Mouse (Mus musculus) midbrain, embryonic 10.5 days (tissue): ENCODE results near the gene Aox1. TPM values are rescaled to one million over a fixed set of nuclear protein-coding genes. Genes with fewer than 3 reads are reported as not detected.

Experiments
- DNase-seq: peaks from one replicate; pipeline ENCODE4 v3.0.0-alpha.2; 2017; ENCODE audit warnings: low spot score
- H3K27ac ChIP-seq: fragments of 300-500 bp; sonication (generic); replicated peaks from 2 replicates; pipeline ENCODE4 v1.5.1; 2016; ENCODE audit warnings: mild to moderate bottlenecking
- H3K27me3 ChIP-seq: fragments of 300-500 bp; sonication (generic); 2 replicates; pipeline ENCODE4 v1.6.1; 2016; ENCODE audit warnings: low read depth, mild to moderate bottlenecking; ENCODE audit not compliant: poor library complexity, severe bottlenecking
- H3K36me3 ChIP-seq: fragments of 300-500 bp; sonication (generic); 2 replicates; pipeline ENCODE4 v1.6.1; 2016; ENCODE audit warnings: mild to moderate bottlenecking, moderate library complexity
- H3K4me1 ChIP-seq: fragments of 300-500 bp; sonication (generic); 2 replicates; pipeline ENCODE4 v1.6.1; 2016
- H3K4me3 ChIP-seq: fragments of 300-500 bp; sonication (generic); 2 replicates; pipeline ENCODE4 v1.5.1; 2016; ENCODE audit warnings: mild to moderate bottlenecking, moderate library complexity
- H3K9me3 ChIP-seq: fragments of 300-500 bp; sonication (generic); replicated peaks from 2 replicates; pipeline ENCODE4 v1.6.1; 2016; ENCODE audit warnings: mild to moderate bottlenecking
- WGBS: fragments of 180-500 bp; shearing (Covaris S2); methylation state at CpG from one replicate; pipeline ENCODE4 v1.1.7; 2016; 5-methylcytosine and 5-hydroxymethylcytosine counted together
- polyA plus RNA-seq: library from polyadenylated mRNA; unstranded; fragments of >200 nt; fragmentation: Nextera tagmentation; extraction: Ambion mirVana; gene quantifications from 2 replicates; pipeline ENCODE4 v1.2.1, GENCODE M21; 2016

The Aox1 gene
- polyA plus RNA-seq, 1 experiment from 2014 or later: 0.02 TPM

GRCm38 (mm10) chr1:58071006-58071405 is 41.3 kb downstream of the Aox1 start:
- no peaks in the 10 kb centered on the region for H3K36me3 ChIP-seq
- H3K4me3 ChIP-seq: no peak overlapping the region
- no peak for DNase-seq
- H3K27ac ChIP-seq: no peak overlapping the region
- WGBS: 90% methylated on average over 9 of the region's 9 CpGs
- H3K9me3 ChIP-seq: no peaks in the 10 kb centered on the region
- H3K4me1 ChIP-seq: peaks cover 11% of the 10 kb centered on the region
- no peaks in the 10 kb centered on the region for H3K27me3 ChIP-seq

GRCm38 (mm10) chr1:58071509-58071908 is 41.8 kb downstream of the Aox1 start:
- DNase-seq: no peak
- H3K36me3 ChIP-seq: no peaks in the 10 kb centered on the region
- 94% methylated on average over 1 of the region's 1 CpGs for WGBS
- H3K4me1 ChIP-seq: peaks cover 11% of the 10 kb centered on the region
- no peak overlapping the region for H3K27ac ChIP-seq
- no peaks in the 10 kb centered on the region for H3K9me3 ChIP-seq
- no peaks in the 10 kb centered on the region for H3K27me3 ChIP-seq
- H3K4me3 ChIP-seq: no peak overlapping the region

DNA sequence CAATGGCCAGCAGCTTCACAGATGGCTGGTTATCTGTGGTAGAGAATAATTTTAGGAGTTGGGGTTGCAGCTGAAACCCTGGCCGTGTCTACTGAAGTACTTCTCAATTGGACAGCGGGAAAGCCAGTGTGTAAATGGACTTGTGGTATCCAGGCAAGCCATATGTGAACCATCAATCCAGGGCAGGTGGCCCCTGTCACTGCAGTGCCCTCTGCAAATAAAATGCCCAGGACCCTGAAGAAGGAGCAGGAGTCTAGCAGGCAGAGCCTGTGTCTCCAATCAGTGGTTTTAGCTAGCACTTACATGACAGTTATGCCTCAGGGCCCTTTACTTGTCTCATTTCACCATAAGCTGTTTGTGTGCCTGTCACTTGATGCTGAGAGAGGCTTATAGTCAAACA is 42.7 kb downstream of the Aox1 start:
- Histone ChIP-seq H3K27ac (no peak overlapping the region), H3K4me3 (no peak overlapping the region), H3K4me1 (peaks cover 11% of the 10 kb centered on the region), H3K9me3 (no peaks in the 10 kb centered on the region), H3K27me3 (no peaks in the 10 kb centered on the region), H3K36me3 (no peaks in the 10 kb centered on the region)
- 90% methylated on average over 2 of the region's 2 CpGs for WGBS
- DNase-seq: no peak

- H3K4me3 ChIP-seq: no peak overlapping the region
- H3K27me3 ChIP-seq: no peaks in the 10 kb centered on the region
- H3K9me3 ChIP-seq: no peaks in the 10 kb centered on the region
- WGBS: 82% methylated on average over 12 of the region's 12 CpGs
- H3K4me1 ChIP-seq: peaks cover 11% of the 10 kb centered on the region
- H3K27ac ChIP-seq: no peak overlapping the region
- no peak for DNase-seq
- no peaks in the 10 kb centered on the region for H3K36me3 ChIP-seq
These were observed 43.4 kb downstream of the Aox1 start for GRCm38 (mm10) chr1:58072991-58073730.

GRCm38 (mm10) chr1:58074266-58074665 is 44.5 kb downstream of the Aox1 start:
- Histone ChIP-seq H3K36me3 (no peaks in the 10 kb centered on the region), H3K4me3 (no peak overlapping the region)

GRCm38 (mm10) chr1:58077882-58078281 is 48.2 kb downstream of the Aox1 start:
- H3K36me3 ChIP-seq: no peaks in the 10 kb centered on the region
- peaks cover 5% of the 10 kb centered on the region for H3K4me1 ChIP-seq
- no peak overlapping the region for H3K27ac ChIP-seq
- H3K9me3 ChIP-seq: no peaks in the 10 kb centered on the region
- DNase-seq: no peak
- no peak overlapping the region for H3K4me3 ChIP-seq
- no peaks in the 10 kb centered on the region for H3K27me3 ChIP-seq

More at GRCm38 (mm10) chr1:58074266-58074665, 44.5 kb downstream of the Aox1 start:
- H3K27ac ChIP-seq: no peak overlapping the region
- H3K9me3 ChIP-seq: no peaks in the 10 kb centered on the region
- H3K4me1 ChIP-seq: peaks cover 11% of the 10 kb centered on the region
- 95% methylated on average over 2 of the region's 2 CpGs for WGBS
- no peaks in the 10 kb centered on the region for H3K27me3 ChIP-seq
- DNase-seq: no peak

DNA sequence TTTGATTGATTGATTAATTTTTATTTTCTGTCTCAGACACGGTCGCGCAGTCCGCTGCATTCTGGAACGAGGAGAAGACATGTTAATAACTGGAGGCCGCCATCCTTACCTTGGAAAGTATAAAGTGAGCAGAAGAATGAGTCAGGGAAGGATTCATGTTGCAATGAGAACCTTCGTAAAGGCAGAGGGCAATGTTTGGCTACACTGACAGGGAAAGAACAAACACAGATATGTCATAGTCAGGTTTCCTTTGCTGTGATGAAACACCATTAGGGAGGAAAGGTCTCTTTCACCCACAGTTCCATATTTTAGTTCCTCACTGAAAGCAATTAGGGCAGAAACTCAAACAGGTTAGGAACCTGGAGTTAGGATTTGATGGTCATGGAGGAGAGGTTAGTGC is 48.7 kb downstream of the Aox1 start:
- DNase-seq: no peak
- Histone ChIP-seq H3K4me3 (no peak overlapping the region), H3K27me3 (no peaks in the 10 kb centered on the region), H3K36me3 (no peaks in the 10 kb centered on the region), H3K27ac (no peak overlapping the region), H3K9me3 (no peaks in the 10 kb centered on the region), H3K4me1 (peaks cover under 1% of the 10 kb centered on the region; the same call in 1 of the 2 replicates)
- WGBS: 94% methylated on average over 7 of the region's 7 CpGs

GRCm38 (mm10) chr1:58079689-58080088 is 50.0 kb downstream of the Aox1 start:
- WGBS: 94% methylated on average over 5 of the region's 5 CpGs
- H3K9me3 ChIP-seq: no peaks in the 10 kb centered on the region
- no peak overlapping the region for H3K4me3 ChIP-seq
- DNase-seq: no peak
- H3K27ac ChIP-seq: no peak overlapping the region
- H3K4me1 ChIP-seq: no peaks in the 10 kb centered on the region
- H3K36me3 ChIP-seq: no peaks in the 10 kb centered on the region
- H3K27me3 ChIP-seq: no peaks in the 10 kb centered on the region

DNA sequence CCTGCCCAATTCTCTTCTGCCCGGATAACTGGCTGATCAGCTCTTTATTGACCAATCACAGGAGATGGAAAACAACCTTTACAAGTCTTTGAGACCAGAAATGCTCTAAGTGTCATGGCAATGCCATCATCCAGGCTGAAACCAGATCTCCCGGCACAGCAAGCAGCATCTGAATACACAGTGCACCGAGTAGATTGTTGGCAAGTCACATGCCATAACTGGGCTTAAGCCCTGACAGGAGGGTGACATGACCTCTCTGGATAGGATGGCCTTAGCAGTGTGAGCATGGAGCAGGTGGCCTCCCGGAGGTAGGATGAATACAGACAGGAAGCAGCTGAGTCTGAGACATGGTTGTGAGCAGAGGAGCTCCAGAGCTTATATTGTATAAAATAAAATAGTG is 50.7 kb downstream of the Aox1 start:
- H3K27me3 ChIP-seq: no peaks in the 10 kb centered on the region
- H3K9me3 ChIP-seq: no peaks in the 10 kb centered on the region
- 89% methylated on average over 4 of the region's 4 CpGs for WGBS
- H3K4me1 ChIP-seq: no peaks in the 10 kb centered on the region
- no peak overlapping the region for H3K27ac ChIP-seq
- no peak overlapping the region for H3K4me3 ChIP-seq
- no peak for DNase-seq
- H3K36me3 ChIP-seq: no peaks in the 10 kb centered on the region

DNA sequence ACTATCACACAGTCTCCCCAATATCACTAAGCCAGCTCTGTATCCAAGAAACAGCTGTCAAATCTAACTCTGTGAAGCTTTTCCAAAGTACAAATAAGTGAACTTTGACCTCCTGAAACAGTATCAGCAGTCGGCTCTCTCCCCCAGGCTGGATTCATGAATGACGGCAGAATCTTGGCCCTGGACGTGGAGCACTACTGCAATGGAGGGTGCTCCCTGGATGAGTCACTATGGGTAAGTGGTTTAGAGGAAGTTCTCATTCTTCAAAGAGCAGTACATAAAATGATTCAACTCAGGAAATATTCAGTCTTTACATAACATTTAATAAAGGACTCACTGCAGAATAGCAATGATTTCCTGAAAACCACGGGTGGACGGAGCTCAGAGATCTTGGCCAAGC is 51.6 kb downstream of the Aox1 start:
- Histone ChIP-seq H3K27ac (no peak overlapping the region), H3K36me3 (no peaks in the 10 kb centered on the region), H3K4me3 (no peak overlapping the region), H3K9me3 (no peaks in the 10 kb centered on the region), H3K27me3 (no peaks in the 10 kb centered on the region), H3K4me1 (no peaks in the 10 kb centered on the region)
- DNase-seq: no peak
- 89% methylated on average over 5 of the region's 5 CpGs for WGBS

DNA sequence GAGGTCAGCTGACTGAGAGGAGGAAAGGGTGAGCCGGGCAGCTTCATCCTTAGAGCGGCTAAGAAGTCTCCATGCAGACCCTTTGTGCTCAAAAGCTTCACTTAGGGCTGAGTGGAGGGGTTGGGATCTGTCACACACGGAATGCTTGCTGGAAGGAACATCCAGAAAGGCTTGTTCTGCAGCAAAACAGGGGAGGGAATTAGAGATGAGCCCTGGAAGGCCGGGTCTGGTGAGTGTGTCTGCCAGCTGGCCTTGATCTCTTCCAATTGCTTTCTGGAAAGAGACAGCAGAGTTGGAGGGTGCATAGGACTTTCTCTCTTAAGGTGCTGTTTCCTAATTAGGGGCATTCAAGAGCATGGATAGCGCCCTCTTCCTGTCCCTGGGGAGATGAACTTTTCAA is 59.6 kb downstream of the Aox1 start:
- Histone ChIP-seq H3K4me3 (no peak overlapping the region), H3K9me3 (no peaks in the 10 kb centered on the region), H3K4me1 (no peaks in the 10 kb centered on the region), H3K27me3 (no peaks in the 10 kb centered on the region), H3K27ac (no peak overlapping the region), H3K36me3 (no peaks in the 10 kb centered on the region)
- DNase-seq: no peak
- 67% methylated on average over 5 of the region's 5 CpGs for WGBS

GRCm38 (mm10) chr1:58090191-58090590 is 60.5 kb downstream of the Aox1 start:
- no peaks in the 10 kb centered on the region for H3K4me1 ChIP-seq
- no peak for DNase-seq
- 89% methylated on average over 4 of the region's 4 CpGs for WGBS
- no peaks in the 10 kb centered on the region for H3K36me3 ChIP-seq
- no peaks in the 10 kb centered on the region for H3K9me3 ChIP-seq
- H3K27me3 ChIP-seq: no peaks in the 10 kb centered on the region
- H3K27ac ChIP-seq: no peak overlapping the region
- H3K4me3 ChIP-seq: no peak overlapping the region

GRCm38 (mm10) chr1:58091213-58091612 is 61.5 kb downstream of the Aox1 start:
- Histone ChIP-seq H3K4me3 (no peak overlapping the region), H3K27ac (no peak overlapping the region), H3K9me3 (no peaks in the 10 kb centered on the region), H3K27me3 (no peaks in the 10 kb centered on the region), H3K4me1 (no peaks in the 10 kb centered on the region), H3K36me3 (no peaks in the 10 kb centered on the region)
- DNase-seq: no peak
- 92% methylated on average over 3 of the region's 3 CpGs for WGBS
